Mouse (Mus musculus) heart, embryonic 13.5 days (tissue): Measurements from ENCODE around the gene Amph. TPM values are rescaled to one million over a fixed set of nuclear protein-coding genes. Genes with fewer than 3 reads are reported as not detected.

Experiments
- ATAC-seq: fragments of 200-750 bp; cut with Nextera tagmentation; 2 replicates; pipeline ENCODE4 v1.8.0; 2017; ENCODE audit warnings: moderate TSS enrichment; ENCODE audit not compliant: insufficient number of reproducible peaks, low FRiP score, low TSS enrichment; ENCODE audit errors: extremely low read depth
- H3K27ac ChIP-seq: fragments of 300-500 bp; sonication (generic); replicated peaks from 2 replicates; pipeline ENCODE4 v1.5.1; 2015; ENCODE audit warnings: moderate library complexity, mild to moderate bottlenecking, inconsistent platforms
- H3K27me3 ChIP-seq: fragments of 300-500 bp; sonication (generic); replicated peaks from 2 replicates; pipeline ENCODE4 v1.6.1; 2015; ENCODE audit warnings: mild to moderate bottlenecking, inconsistent platforms
- H3K36me3 ChIP-seq: fragments of 300-500 bp; sonication (generic); 2 replicates; pipeline ENCODE4 v1.6.1; 2015; ENCODE audit warnings: mild to moderate bottlenecking, inconsistent platforms
- H3K4me1 ChIP-seq: fragments of 300-500 bp; sonication (generic); 2 replicates; pipeline ENCODE4 v1.6.1; 2015; ENCODE audit warnings: inconsistent platforms
- H3K4me2 ChIP-seq: fragments of 300-500 bp; sonication (generic); 2 replicates; pipeline ENCODE4 v1.6.1; 2015; ENCODE audit warnings: inconsistent platforms, mild to moderate bottlenecking, moderate library complexity
- H3K4me3 ChIP-seq: fragments of 300-500 bp; sonication (generic); 2 replicates; pipeline ENCODE4 v1.5.1; 2015; ENCODE audit warnings: moderate library complexity, mild to moderate bottlenecking, inconsistent platforms
- H3K9ac ChIP-seq: fragments of 300-500 bp; sonication (generic); 2 replicates; pipeline ENCODE4 v1.6.1; 2015; ENCODE audit warnings: inconsistent platforms, mild to moderate bottlenecking, moderate library complexity
- H3K9me3 ChIP-seq: fragments of 300-500 bp; sonication (generic); 2 replicates; pipeline ENCODE4 v1.6.1; 2016; ENCODE audit warnings: inconsistent platforms
- WGBS: fragments of 180-500 bp; shearing (Covaris S2); methylation state at CpG from one replicate; pipeline ENCODE4 v1.1.7; 2015; ENCODE audit warnings: mixed read lengths; 5-methylcytosine and 5-hydroxymethylcytosine counted together
- polyA plus RNA-seq: library from polyadenylated mRNA; unstranded; fragments of >200 nt; fragmentation: Nextera tagmentation; extraction: Ambion mirVana; gene quantifications from 2 replicates; pipeline ENCODE4 v1.2.1, GENCODE M21; 2015

Amph gene
- polyA plus RNA-seq, 1 experiment from 2014 or later = 0.52 TPM

- H3K9me3 ChIP-seq = no peaks in the 10 kb centered on the region
- no peaks in the 10 kb centered on the region for H3K27me3 ChIP-seq
- no peak overlapping the region for H3K9ac ChIP-seq
- no peak overlapping the region for H3K4me2 ChIP-seq
- 78% methylated on average over 5 of the region's 5 CpGs for WGBS
- H3K36me3 ChIP-seq = no peaks in the 10 kb centered on the region
- H3K27ac ChIP-seq = no peak overlapping the region
- no peak overlapping the region for H3K4me3 ChIP-seq
- ATAC-seq = no peak
- no peaks in the 10 kb centered on the region for H3K4me1 ChIP-seq
These were observed 26.3 kb downstream of the Amph start for GRCm38 (mm10) chr13:18974351-18974750.

- 77% methylated on average over 4 of the region's 4 CpGs for WGBS
- Histone ChIP-seq H3K27me3 (no peaks in the 10 kb centered on the region), H3K4me1 (0 out of 2 replicates have a peak, but pooled peaks cover 2% of the 10 kb centered on the region), H3K27ac (no peak overlapping the region), H3K9me3 (no peaks in the 10 kb centered on the region), H3K4me3 (no peak overlapping the region), H3K36me3 (no peaks in the 10 kb centered on the region), H3K4me2 (no peak overlapping the region), H3K9ac (no peak overlapping the region)
- no peak for ATAC-seq
These were observed 39.3 kb downstream of the Amph start for GRCm38 (mm10) chr13:18987266-18987665.

GRCm38 (mm10) chr13:18988323-18988722 is 40.3 kb downstream of the Amph start:
- no peaks in the 10 kb centered on the region for H3K27me3 ChIP-seq
- H3K36me3 ChIP-seq = no peaks in the 10 kb centered on the region
- 52% methylated on average over 4 of the region's 4 CpGs for WGBS
- H3K9me3 ChIP-seq = peaks cover 2% of the 10 kb centered on the region; the same call in 1 of the 2 replicates
- H3K4me3 ChIP-seq = no peak overlapping the region
- H3K4me2 ChIP-seq = no peak overlapping the region
- no peak overlapping the region for H3K9ac ChIP-seq
- 0 out of 2 replicates have a peak, but pooled peaks cover 2% of the 10 kb centered on the region for H3K4me1 ChIP-seq
- no peak for ATAC-seq
- H3K27ac ChIP-seq = no peak overlapping the region

GRCm38 (mm10) chr13:18989185-18989714 is 41.2 kb downstream of the Amph start:
- Histone ChIP-seq H3K9me3 (peaks cover 6% of the 10 kb centered on the region; the same call in 1 of the 2 replicates), H3K4me2 (no peak overlapping the region), H3K9ac (no peak overlapping the region), H3K27ac (no peak overlapping the region), H3K4me1 (0 out of 2 replicates have a peak, but pooled peaks cover 2% of the 10 kb centered on the region), H3K36me3 (no peaks in the 10 kb centered on the region), H3K27me3 (no peaks in the 10 kb centered on the region), H3K4me3 (no peak overlapping the region)
- no peak for ATAC-seq
- 74% methylated on average over 8 of the region's 8 CpGs for WGBS

GRCm38 (mm10) chr13:19002502-19002901 is 54.5 kb downstream of the Amph start:
- no peaks in the 10 kb centered on the region for H3K4me1 ChIP-seq
- no peak overlapping the region for H3K27ac ChIP-seq
- no peak for ATAC-seq
- peaks cover 4% of the 10 kb centered on the region; the same call in 1 of the 2 replicates for H3K9me3 ChIP-seq
- no peaks in the 10 kb centered on the region for H3K36me3 ChIP-seq
- WGBS = 81% methylated on average over 9 of the region's 9 CpGs
- H3K9ac ChIP-seq = no peak overlapping the region
- no peak overlapping the region for H3K4me3 ChIP-seq
- no peaks in the 10 kb centered on the region for H3K27me3 ChIP-seq
- no peak overlapping the region for H3K4me2 ChIP-seq

GRCm38 (mm10) chr13:19004406-19004805 is 56.4 kb downstream of the Amph start:
- H3K27ac ChIP-seq = no peak overlapping the region
- WGBS = 62% methylated on average over 5 of the region's 5 CpGs
- H3K4me2 ChIP-seq = no peak overlapping the region
- ATAC-seq = no peak
- H3K9me3 ChIP-seq = peaks cover 4% of the 10 kb centered on the region; the same call in 1 of the 2 replicates
- H3K9ac ChIP-seq = no peak overlapping the region
- no peak overlapping the region for H3K4me3 ChIP-seq
- no peaks in the 10 kb centered on the region for H3K4me1 ChIP-seq
- H3K36me3 ChIP-seq = no peaks in the 10 kb centered on the region
- H3K27me3 ChIP-seq = no peaks in the 10 kb centered on the region

- Histone ChIP-seq H3K4me2 (no peak overlapping the region), H3K27me3 (no peaks in the 10 kb centered on the region), H3K27ac (no peak overlapping the region), H3K9ac (no peak overlapping the region), H3K36me3 (no peaks in the 10 kb centered on the region), H3K9me3 (no peaks in the 10 kb centered on the region), H3K4me1 (no peaks in the 10 kb centered on the region), H3K4me3 (no peak overlapping the region)
- no peak for ATAC-seq
- 60% methylated on average over 3 of the region's 3 CpGs for WGBS
These were observed 60.4 kb downstream of the Amph start for GRCm38 (mm10) chr13:19008440-19008839.

GRCm38 (mm10) chr13:19014825-19015375 is 66.9 kb downstream of the Amph start:
- 79% methylated on average over 4 of the region's 4 CpGs for WGBS
- Histone ChIP-seq H3K9me3 (no peaks in the 10 kb centered on the region), H3K9ac (no peak overlapping the region), H3K4me2 (no peak overlapping the region), H3K27ac (no peak overlapping the region), H3K4me3 (no peak overlapping the region), H3K27me3 (no peaks in the 10 kb centered on the region), H3K36me3 (no peaks in the 10 kb centered on the region), H3K4me1 (no peaks in the 10 kb centered on the region)
- ATAC-seq = no peak

- H3K4me1 ChIP-seq = no peaks in the 10 kb centered on the region
- no peak overlapping the region for H3K9ac ChIP-seq
- H3K27me3 ChIP-seq = no peaks in the 10 kb centered on the region
- H3K4me3 ChIP-seq = no peak overlapping the region
- no peak for ATAC-seq
- H3K27ac ChIP-seq = no peak overlapping the region
- H3K36me3 ChIP-seq = no peaks in the 10 kb centered on the region
- WGBS = 78% methylated on average over 2 of the region's 2 CpGs
- no peaks in the 10 kb centered on the region; the same call in 1 of the 2 replicates for H3K9me3 ChIP-seq
- no peak overlapping the region for H3K4me2 ChIP-seq
These were observed 73.5 kb downstream of the Amph start for GRCm38 (mm10) chr13:19021529-19021928.

GRCm38 (mm10) chr13:19022310-19022709 is 74.3 kb downstream of the Amph start:
- no peak overlapping the region for H3K4me2 ChIP-seq
- H3K9me3 ChIP-seq = no peaks in the 10 kb centered on the region; the same call in 1 of the 2 replicates
- no peak overlapping the region for H3K27ac ChIP-seq
- WGBS = 70% methylated on average over 3 of the region's 3 CpGs
- no peak overlapping the region for H3K4me3 ChIP-seq
- no peak for ATAC-seq
- no peak overlapping the region for H3K9ac ChIP-seq
- H3K36me3 ChIP-seq = no peaks in the 10 kb centered on the region
- no peaks in the 10 kb centered on the region for H3K4me1 ChIP-seq
- H3K27me3 ChIP-seq = no peaks in the 10 kb centered on the region

- Histone ChIP-seq H3K9me3 (no peaks in the 10 kb centered on the region; the same call in 1 of the 2 replicates), H3K9ac (no peak overlapping the region), H3K36me3 (no peaks in the 10 kb centered on the region), H3K27ac (no peak overlapping the region), H3K27me3 (no peaks in the 10 kb centered on the region), H3K4me3 (no peak overlapping the region), H3K4me1 (no peaks in the 10 kb centered on the region), H3K4me2 (no peak overlapping the region)
- WGBS = 70% methylated on average over 2 of the region's 2 CpGs
- no peak for ATAC-seq
These were observed 77.2 kb downstream of the Amph start for GRCm38 (mm10) chr13:19025091-19025688.

- H3K4me2 ChIP-seq = no peak overlapping the region
- 71% methylated on average over 4 of the region's 4 CpGs for WGBS
- no peaks in the 10 kb centered on the region for H3K9me3 ChIP-seq
- H3K27ac ChIP-seq = no peak overlapping the region
- H3K4me3 ChIP-seq = no peak overlapping the region
- H3K36me3 ChIP-seq = no peaks in the 10 kb centered on the region
- no peaks in the 10 kb centered on the region for H3K4me1 ChIP-seq
- no peak overlapping the region for H3K9ac ChIP-seq
- no peaks in the 10 kb centered on the region for H3K27me3 ChIP-seq
- no peak for ATAC-seq
These were observed 77.9 kb downstream of the Amph start for GRCm38 (mm10) chr13:19025906-19026305.
